Mouse (Mus musculus) left cerebral cortex, adult 9 months (tissue): ENCODE data around the gene Cldn6.

Experiments
- DNase-seq, 2 experiments: peaks; one replicate each; pipeline ENCODE4 v3.0.0; 2022; ENCODE audit warnings: low spot score in 2 of 2

Gene Cldn6

GRCm38 (mm10) chr17:23679127-23679835 lies at the start of gene Cldn6:
Gene Cldn6, plus strand, starts transcription at chr17:23679249.
- DNase-seq, result no peak

DNA sequence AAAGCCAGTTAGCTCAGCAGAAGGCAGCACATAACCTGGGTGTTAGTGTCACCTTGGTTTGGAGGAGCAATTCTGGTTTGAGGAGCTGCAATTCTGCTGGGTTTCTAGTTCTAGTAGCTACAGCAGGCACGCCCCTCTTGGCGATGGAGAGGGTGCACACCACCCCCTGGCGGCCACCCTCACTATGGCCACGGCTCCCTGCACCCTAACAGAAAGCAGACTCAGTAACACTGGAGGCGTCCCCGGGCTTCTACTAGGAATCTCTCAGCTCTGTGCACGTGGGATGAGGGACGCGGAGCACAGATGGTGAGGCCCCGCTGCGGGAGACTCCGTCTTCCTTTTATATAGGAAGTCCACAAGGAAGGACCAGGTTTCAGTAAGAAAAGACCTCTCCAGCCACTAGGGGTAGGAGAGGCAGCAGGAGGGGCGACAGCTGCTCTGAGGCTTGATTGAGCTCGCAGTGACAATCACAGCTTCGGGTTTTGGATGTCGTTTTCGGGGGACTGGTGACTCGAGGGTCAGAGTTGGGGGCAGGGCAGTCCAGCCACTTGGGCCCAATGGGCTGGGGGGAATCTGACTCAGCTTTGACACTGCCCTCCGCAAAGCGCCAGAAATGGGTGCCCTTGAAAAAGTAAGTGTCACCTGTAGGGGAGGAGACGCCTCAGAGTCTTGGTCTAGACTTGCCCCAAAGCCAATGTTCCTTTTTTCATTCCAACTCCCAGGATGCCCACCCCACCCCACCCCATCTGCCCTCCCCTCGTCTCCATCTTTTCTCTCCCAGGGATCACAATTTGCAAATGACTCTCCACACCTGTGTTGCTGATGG lies 48.6 kb upstream of the Cldn6 start:
- DNase-seq, result peak; percentile 40 to 89

- DNase-seq, result no peak
Measured at GRCm38 (mm10) chr17:23631241-23631640, 47.8 kb upstream of the Cldn6 start.

GRCm38 (mm10) chr17:23644613-23645495 lies 34.2 kb upstream of the Cldn6 start, which contains the start of gene Mmp25:
Gene Mmp25, minus strand, starts transcription at chr17:23645277.
- no peak for DNase-seq

DNA sequence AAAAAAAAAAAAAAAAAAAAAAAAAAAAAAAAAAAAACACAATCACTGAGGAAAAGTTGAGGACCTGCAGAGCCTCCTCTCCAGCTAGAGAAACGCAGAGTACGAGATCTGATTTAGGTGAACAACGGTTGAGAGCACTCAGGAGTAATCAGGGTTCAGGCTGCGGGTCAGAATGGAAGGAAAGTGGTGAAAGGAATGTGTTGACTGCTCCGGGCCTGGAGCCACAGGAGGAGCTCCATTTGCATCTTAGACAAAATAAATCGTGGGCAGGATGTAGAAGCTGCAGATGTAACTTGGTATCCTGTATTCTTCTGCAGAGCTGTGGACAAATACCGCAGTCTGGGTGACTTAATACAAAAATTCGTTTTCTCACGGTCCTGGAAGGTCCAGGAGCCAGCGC lies 33.2 kb upstream of the Cldn6 start:
- no peak for DNase-seq

GRCm38 (mm10) chr17:23651363-23651762 lies 27.7 kb upstream of the Cldn6 start:
- DNase-seq, result no peak

- no peak for DNase-seq
Measured at GRCm38 (mm10) chr17:23653324-23653723, 25.7 kb upstream of the Cldn6 start.

GRCm38 (mm10) chr17:23654001-23654400 lies 25.0 kb upstream of the Cldn6 start:
- no peak for DNase-seq

- DNase-seq, result no peak
Measured at GRCm38 (mm10) chr17:23654410-23654809, 24.6 kb upstream of the Cldn6 start.

GRCm38 (mm10) chr17:23658450-23658849 lies 20.6 kb upstream of the Cldn6 start:
- DNase-seq, result no peak

DNA sequence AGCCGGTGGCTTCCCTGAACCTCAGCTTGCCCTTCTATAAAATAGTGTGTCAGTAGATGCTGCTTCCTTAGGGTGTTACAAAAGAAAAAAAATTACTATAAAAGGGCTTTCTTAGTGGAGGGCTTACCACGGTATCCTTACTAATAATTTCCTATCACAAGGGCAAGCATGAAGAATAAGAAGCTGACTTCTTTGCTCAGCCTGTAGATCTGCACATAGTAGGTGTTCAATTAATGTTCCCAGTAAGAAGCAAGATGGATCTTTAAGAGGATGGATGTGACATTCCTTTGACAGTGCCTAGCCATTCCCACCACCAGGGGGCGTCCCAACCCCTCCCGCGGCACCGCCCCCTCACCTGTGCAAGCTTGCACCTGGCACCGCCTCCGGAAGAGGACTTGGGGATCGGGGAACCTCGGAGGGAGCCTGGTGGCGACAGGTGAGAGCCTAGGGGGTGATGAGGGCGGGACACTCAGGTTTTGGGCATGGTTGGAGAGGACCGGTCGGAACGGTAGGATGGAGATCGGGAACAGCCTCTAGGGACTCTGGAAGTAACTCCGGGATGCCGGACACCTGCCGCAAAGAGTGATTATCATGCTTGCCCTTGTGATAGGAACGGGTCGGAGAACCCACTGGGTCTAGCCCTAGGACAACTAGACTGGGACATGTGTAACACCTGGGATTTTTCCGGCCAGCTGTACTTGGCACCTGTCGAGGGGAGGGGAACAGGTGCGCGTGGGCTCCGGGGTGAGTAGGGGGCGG lies 18.8 kb upstream of the Cldn6 start, which contains the start of gene Bicdl2:
Gene Bicdl2 (plus strand): TSS at position 390 of the 759 bp plus-strand sequence.
- DNase-seq, result no peak

- no peak for DNase-seq
Measured at GRCm38 (mm10) chr17:23660876-23661200, 18.2 kb upstream of the Cldn6 start.

GRCm38 (mm10) chr17:23661526-23661925 lies 17.5 kb upstream of the Cldn6 start:
- no peak for DNase-seq

DNA sequence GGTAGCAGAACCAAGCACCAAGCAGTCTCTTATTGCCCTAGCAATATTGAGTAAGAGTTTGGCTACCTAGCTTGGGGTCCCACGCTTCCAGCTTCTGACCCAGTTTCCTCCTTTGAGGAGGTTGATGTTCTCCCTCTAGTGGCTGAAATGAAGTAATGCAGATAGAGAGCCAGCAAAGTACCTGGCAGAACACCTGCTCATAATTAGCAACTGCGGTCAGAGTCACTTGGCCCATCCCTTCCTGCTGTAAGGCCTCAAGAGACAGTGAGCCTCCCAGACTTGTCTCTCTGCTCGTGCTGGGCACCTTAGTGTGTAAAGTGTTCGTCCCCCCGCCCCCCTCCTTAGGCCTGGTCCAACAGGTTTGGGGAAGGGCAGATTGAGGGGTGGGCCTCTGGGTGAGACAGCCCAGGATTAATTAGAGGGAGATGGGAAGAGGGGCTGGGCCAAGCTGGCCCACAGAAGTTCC lies 14.5 kb upstream of the Cldn6 start:
- no peak for DNase-seq

DNA sequence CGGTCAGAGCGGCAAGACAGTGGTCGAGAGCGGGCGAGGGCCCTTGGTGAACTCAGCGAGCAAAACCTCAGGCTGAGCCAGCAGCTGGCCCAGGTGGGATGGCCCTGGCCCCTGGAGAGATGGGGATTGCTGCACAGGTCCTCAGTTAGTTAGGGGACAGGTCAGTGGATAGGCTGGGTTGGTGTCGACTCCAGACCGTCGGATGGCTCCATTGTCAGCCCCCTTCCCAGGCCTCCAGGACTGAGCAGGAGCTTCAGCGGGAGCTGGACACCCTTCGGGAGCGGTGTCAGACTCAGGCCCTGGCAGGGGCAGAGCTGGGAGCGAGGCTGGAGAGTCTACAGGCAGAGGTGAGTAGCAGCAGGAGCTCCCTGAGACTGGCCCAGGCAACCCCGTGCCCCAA lies 13.5 kb upstream of the Cldn6 start:
- no peak for DNase-seq

GRCm38 (mm10) chr17:23670516-23671074 lies 8.5 kb upstream of the Cldn6 start:
- no peak for DNase-seq

DNA sequence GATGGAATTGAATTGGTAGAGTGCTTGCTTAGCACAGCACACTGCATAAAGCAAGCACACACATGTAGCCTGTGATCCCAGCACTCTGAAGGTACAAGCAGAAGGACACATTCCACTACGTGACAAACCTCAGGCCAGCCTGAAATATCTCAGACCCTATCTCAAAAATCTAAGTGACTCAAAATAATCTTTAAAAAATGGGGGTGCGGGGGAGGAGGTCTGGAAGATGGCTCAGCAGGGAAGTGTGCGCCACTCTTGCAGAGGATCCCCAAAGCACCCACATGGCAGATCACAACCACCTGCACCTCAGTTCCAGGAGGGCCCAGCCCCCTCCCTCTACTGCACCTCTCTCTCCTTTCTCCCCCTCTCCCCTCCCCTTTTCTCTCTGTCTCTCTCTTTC lies 7.5 kb upstream of the Cldn6 start:
- DNase-seq, result no peak

DNA sequence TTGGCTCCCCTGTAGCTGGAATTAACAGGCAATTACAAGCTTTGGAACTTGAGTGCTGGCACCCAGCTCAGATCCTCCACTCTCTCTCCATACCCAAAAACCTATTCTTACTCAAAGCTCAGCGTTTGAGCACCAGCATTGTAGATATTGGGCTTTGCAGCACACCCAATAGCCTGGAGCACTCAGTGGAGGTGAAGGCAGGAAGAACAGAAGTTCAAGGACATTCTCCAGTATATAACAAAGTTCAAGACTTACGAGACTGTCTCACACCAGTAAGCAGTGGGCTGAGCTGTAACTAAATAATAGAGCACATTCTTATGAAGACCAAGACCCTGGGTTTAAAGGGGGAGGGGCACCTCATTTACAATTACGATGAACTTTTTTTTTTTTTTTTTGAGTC lies 6.3 kb upstream of the Cldn6 start:
- DNase-seq, result no peak

GRCm38 (mm10) chr17:23673424-23674073 lies 5.5 kb upstream of the Cldn6 start, which contains the start of the genes Hcfc1r1 and Thoc6:
Gene Hcfc1r1, plus strand, starts transcription at chr17:23673596.
Gene Thoc6, minus strand, starts transcription at chr17:23673882.
- peak; percentile 94 to 95 for DNase-seq

- no peak for DNase-seq
Measured at GRCm38 (mm10) chr17:23674271-23674952, 4.6 kb upstream of the Cldn6 start.
